Mouse (Mus musculus): ENCODE measurements around the gene Gm21981.
"Not testable (repeated sequence)": the region's sequence is repeated elsewhere in the genome, so short reads cannot be mapped to it uniquely, and the experiment has no call there.

The Gm21981 gene

DNA sequence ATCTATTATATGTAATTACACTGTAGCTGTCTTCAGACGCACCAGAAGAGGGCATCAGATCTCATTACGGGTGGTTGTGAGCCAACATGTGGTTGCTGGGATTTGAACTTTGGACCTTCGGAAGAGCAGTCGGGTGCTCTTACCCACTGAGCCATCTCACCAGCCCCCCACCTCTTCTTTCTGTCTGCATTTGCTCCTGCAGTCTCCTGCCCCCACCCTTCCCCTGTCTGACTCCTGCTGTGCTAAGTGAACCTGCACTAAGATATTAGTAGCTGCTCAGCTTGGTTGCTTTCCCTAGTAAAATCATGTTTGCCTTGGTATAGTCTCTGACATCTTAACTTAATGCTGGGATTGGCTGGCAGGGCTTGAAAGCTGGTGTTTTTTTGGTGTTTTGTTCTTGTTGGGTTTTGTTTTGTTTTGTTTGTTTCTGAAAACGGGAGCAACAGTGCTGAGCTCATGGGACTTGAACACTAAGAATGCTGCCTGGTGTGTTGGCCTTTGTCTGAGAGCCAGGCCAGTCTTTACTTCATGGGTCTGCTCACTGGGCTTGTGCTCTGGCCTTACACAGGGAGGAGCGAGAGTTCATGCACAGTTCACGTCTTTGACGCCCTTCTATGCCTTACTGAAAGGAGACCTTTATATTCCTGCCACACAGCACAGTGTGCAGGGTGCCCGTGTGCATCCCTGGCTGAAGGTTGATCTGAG is 31.1 kb downstream of the Gm21981 start:
- DNase-seq = no peak

DNA sequence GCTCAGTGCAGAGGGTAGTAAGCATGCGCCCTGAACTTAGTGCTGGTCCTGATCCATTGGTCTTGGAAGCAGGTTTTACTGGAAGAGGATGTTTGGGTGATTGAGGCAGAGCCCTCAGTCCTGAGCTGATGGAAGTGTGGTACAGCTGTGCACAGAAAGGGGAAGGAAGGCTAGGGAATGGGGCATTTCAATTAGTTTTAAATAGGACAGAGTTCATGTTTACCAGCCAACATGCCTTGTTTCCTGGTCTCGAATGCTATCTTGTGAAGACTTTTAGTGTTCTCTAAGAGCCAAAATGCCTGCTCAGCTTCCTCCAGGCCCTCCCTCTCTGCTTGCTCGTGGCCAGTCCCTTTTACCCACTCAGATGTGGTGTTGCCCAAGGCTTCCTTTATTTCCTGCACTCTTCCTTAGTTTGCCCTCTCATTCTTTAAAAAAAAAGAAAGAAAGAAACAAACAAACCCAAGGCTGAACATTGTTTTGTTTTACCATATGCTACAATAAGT is 35.5 kb downstream of the Gm21981 start:
- no peak for DNase-seq

DNA sequence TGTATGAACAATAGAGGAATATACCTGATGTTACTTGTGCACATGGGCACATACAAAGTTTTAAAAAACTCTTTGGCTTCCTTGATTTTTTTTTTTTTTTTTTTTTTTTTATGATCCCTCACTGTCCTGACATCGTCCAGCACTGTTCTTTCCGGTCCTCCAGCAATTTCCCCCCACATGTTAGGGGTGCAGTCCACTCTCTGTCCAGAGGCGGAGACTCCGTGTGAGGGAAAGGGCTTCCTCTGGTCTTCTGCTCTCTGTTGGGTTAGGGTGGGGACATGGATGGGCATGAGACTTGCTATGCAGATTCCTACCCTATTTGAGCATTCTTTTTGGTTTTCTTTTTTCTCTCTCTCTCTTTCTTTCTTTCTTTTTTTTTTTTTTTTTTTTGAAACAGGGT is 36.4 kb downstream of the Gm21981 start:
- DNase-seq = no peak

- DNase-seq = no peak
These were observed 38.6 kb downstream of the Gm21981 start for GRCm38 (mm10) chr17:47655697-47656096.

DNA sequence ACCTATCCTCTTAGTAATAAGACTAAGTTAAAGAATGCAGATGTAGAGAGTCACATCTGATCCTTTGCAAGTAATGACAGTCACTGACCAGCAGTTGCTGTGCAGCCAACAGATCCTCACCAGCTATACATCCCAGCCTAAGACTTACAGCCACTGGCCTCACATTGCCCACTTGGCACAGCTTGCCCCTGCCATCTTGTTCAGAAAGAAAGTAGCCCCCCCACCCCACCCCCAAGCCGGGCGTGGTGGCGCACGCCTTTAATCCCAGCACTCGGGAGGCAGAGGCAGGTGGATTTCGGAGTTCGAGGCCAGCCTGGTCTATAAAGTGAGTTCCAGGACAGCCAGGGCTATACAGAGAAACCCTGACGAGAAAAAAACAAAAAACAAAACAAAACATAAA is 39.9 kb downstream of the Gm21981 start:
- DNase-seq = not testable (repeated sequence)

GRCm38 (mm10) chr17:47651953-47652352 is 42.3 kb downstream of the Gm21981 start:
- DNase-seq = no peak

DNA sequence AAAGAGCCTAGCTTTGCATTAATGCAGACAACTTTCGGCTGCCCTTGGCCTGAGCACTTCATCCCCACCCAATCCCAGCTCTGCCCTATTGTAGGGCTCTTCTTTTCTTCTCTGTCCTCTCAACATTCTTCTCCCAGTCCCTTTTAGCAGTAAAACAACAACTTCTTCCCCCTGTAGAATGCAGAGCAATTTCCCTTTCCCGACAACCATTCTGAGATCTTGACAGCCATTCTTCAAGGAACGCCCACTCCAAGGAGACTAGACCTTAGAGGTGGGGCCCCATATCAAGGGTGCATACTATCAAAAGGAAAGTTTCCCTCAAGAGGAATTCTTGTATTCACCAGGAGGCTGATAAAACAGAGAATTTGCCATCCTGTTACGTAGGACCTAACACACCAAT is 45.3 kb downstream of the Gm21981 start:
- DNase-seq = no peak

- peak; percentile 63 for DNase-seq
These were observed 47.6 kb downstream of the Gm21981 start for GRCm38 (mm10) chr17:47646683-47647082.

- no peak for DNase-seq
These were observed 51.3 kb downstream of the Gm21981 start for GRCm38 (mm10) chr17:47642992-47643391.
